Mouse (Mus musculus): ENCODE measurements around the gene Dicer1. TPM values are rescaled to one million over a fixed set of nuclear protein-coding genes. Genes with fewer than 3 reads are reported as not detected.
A peak's percentile ranks its signal among the peaks of the same experiment; 100 is the strongest.

The Dicer1 gene
- polyA plus RNA-seq, 1 experiment from 2014 or later: 12.5 TPM

- 0 out of 2 replicates have a peak, but pooled peaks cover 2% of the 10 kb centered on the region for H3K4me1 ChIP-seq (ENCODE audit: control insufficient read depth, insufficient read depth, low read length)
- WGBS: 33% methylated on average over 13 of the region's 14 CpGs
- no peak overlapping the region for H3K4me3 ChIP-seq (replicated peaks; ENCODE audit: low read length)
- H3K36me3 ChIP-seq (ENCODE audit: control insufficient read depth, insufficient read depth, low read length): no peaks in the 10 kb centered on the region
- ATAC-seq (ENCODE audit: insufficient read depth, low FRiP score): no peak
- no peak overlapping the region for H3K9ac ChIP-seq (ENCODE audit: low read length)
- no peak overlapping the region for H3K27ac ChIP-seq (ENCODE audit: low read length)
- H3K27me3 ChIP-seq (ENCODE audit: control insufficient read depth, insufficient read depth, low read length): no peaks in the 10 kb centered on the region
- H3K4me2 ChIP-seq (ENCODE audit: low read depth, low read length): peak overlapping the region; percentile 9; the same call in 1 of the 2 replicates
- H3K9me3 ChIP-seq (replicated peaks; ENCODE audit: control insufficient read depth, low read length): no peaks in the 10 kb centered on the region
Observed at GRCm38 (mm10) chr12:104678462-104678861, 73.3 kb downstream of the Dicer1 start.

GRCm38 (mm10) chr12:104677371-104677924 lies 74.3 kb downstream of the Dicer1 start:
- peak; percentile 8; the same call in 1 of the 2 replicates for ATAC-seq (ENCODE audit: insufficient read depth, low FRiP score)
- Histone ChIP-seq H3K4me2 (ENCODE audit: low read depth, low read length) (no peak overlapping the region), H3K36me3 (ENCODE audit: control insufficient read depth, insufficient read depth, low read length) (no peaks in the 10 kb centered on the region), H3K9ac (ENCODE audit: low read length) (no peak overlapping the region), H3K9me3 (replicated peaks; ENCODE audit: control insufficient read depth, low read length) (no peaks in the 10 kb centered on the region), H3K27me3 (ENCODE audit: control insufficient read depth, insufficient read depth, low read length) (no peaks in the 10 kb centered on the region), H3K27ac (ENCODE audit: low read length) (no peak overlapping the region), H3K4me3 (replicated peaks; ENCODE audit: low read length) (no peak overlapping the region), H3K4me1 (ENCODE audit: control insufficient read depth, insufficient read depth, low read length) (0 out of 2 replicates have a peak, but pooled peaks cover 4% of the 10 kb centered on the region)
- 89% methylated on average over 9 of the region's 9 CpGs for WGBS

GRCm38 (mm10) chr12:104676535-104677370 lies 75.0 kb downstream of the Dicer1 start:
- 85% methylated on average over 13 of the region's 13 CpGs for WGBS
- ATAC-seq (ENCODE audit: insufficient read depth, low FRiP score): peak; percentile 30

GRCm38 (mm10) chr12:104672976-104673375 lies 78.8 kb downstream of the Dicer1 start:
- no peaks in the 10 kb centered on the region for H3K27me3 ChIP-seq (ENCODE audit: control insufficient read depth, insufficient read depth, low read length)
- no peak overlapping the region for H3K4me2 ChIP-seq (ENCODE audit: low read depth, low read length)
- H3K9me3 ChIP-seq (replicated peaks; ENCODE audit: control insufficient read depth, low read length): no peaks in the 10 kb centered on the region
- 0 out of 2 replicates have a peak, but pooled peaks cover 4% of the 10 kb centered on the region for H3K4me1 ChIP-seq (ENCODE audit: control insufficient read depth, insufficient read depth, low read length)
- H3K36me3 ChIP-seq (ENCODE audit: control insufficient read depth, insufficient read depth, low read length): no peaks in the 10 kb centered on the region
- H3K27ac ChIP-seq (ENCODE audit: low read length): no peak overlapping the region
- no peak for ATAC-seq (ENCODE audit: insufficient read depth, low FRiP score)
- 39% methylated on average over 5 of the region's 5 CpGs for WGBS
- H3K9ac ChIP-seq (ENCODE audit: low read length): no peak overlapping the region
- no peak overlapping the region for H3K4me3 ChIP-seq (replicated peaks; ENCODE audit: low read length)

More at GRCm38 (mm10) chr12:104676535-104677370, 75.0 kb downstream of the Dicer1 start:
- H3K9ac ChIP-seq (ENCODE audit: low read length): no peak overlapping the region
- no peak overlapping the region for H3K4me2 ChIP-seq (ENCODE audit: low read depth, low read length)
- no peaks in the 10 kb centered on the region for H3K9me3 ChIP-seq (replicated peaks; ENCODE audit: control insufficient read depth, low read length)
- H3K4me3 ChIP-seq (replicated peaks; ENCODE audit: low read length): no peak overlapping the region
- H3K4me1 ChIP-seq (ENCODE audit: control insufficient read depth, insufficient read depth, low read length): 0 out of 2 replicates have a peak, but pooled peaks cover 4% of the 10 kb centered on the region
- H3K27ac ChIP-seq (ENCODE audit: low read length): no peak overlapping the region
- H3K36me3 ChIP-seq (ENCODE audit: control insufficient read depth, insufficient read depth, low read length): no peaks in the 10 kb centered on the region
- H3K27me3 ChIP-seq (ENCODE audit: control insufficient read depth, insufficient read depth, low read length): no peaks in the 10 kb centered on the region

- H3K27me3 ChIP-seq (ENCODE audit: control insufficient read depth, insufficient read depth, low read length): no peaks in the 10 kb centered on the region
- no peak overlapping the region for H3K4me2 ChIP-seq (ENCODE audit: low read depth, low read length)
- no peak overlapping the region for H3K27ac ChIP-seq (ENCODE audit: low read length)
- no peak for ATAC-seq (ENCODE audit: insufficient read depth, low FRiP score)
- 62% methylated on average over 10 of the region's 10 CpGs for WGBS
- no peaks in the 10 kb centered on the region for H3K9me3 ChIP-seq (replicated peaks; ENCODE audit: control insufficient read depth, low read length)
- H3K4me3 ChIP-seq (replicated peaks; ENCODE audit: low read length): no peak overlapping the region
- H3K9ac ChIP-seq (ENCODE audit: low read length): no peak overlapping the region
- H3K36me3 ChIP-seq (ENCODE audit: control insufficient read depth, insufficient read depth, low read length): no peaks in the 10 kb centered on the region
- H3K4me1 ChIP-seq (ENCODE audit: control insufficient read depth, insufficient read depth, low read length): 0 out of 2 replicates have a peak, but pooled peaks cover 4% of the 10 kb centered on the region
Observed at GRCm38 (mm10) chr12:104672406-104672805, 79.3 kb downstream of the Dicer1 start.

GRCm38 (mm10) chr12:104667846-104668245 lies 83.9 kb downstream of the Dicer1 start:
- H3K36me3 ChIP-seq (ENCODE audit: control insufficient read depth, insufficient read depth, low read length): no peaks in the 10 kb centered on the region
- H3K27me3 ChIP-seq (ENCODE audit: control insufficient read depth, insufficient read depth, low read length): no peaks in the 10 kb centered on the region
- H3K4me2 ChIP-seq (ENCODE audit: low read depth, low read length): no peak overlapping the region
- ATAC-seq (ENCODE audit: insufficient read depth, low FRiP score): no peak
- 76% methylated on average over 7 of the region's 7 CpGs for WGBS
- no peaks in the 10 kb centered on the region for H3K4me1 ChIP-seq (ENCODE audit: control insufficient read depth, insufficient read depth, low read length)
- no peaks in the 10 kb centered on the region for H3K9me3 ChIP-seq (replicated peaks; ENCODE audit: control insufficient read depth, low read length)
- no peak overlapping the region for H3K9ac ChIP-seq (ENCODE audit: low read length)
- H3K27ac ChIP-seq (ENCODE audit: low read length): no peak overlapping the region
- no peak overlapping the region for H3K4me3 ChIP-seq (replicated peaks; ENCODE audit: low read length)

GRCm38 (mm10) chr12:104665951-104666350 lies 85.8 kb downstream of the Dicer1 start:
- no peak for ATAC-seq (ENCODE audit: insufficient read depth, low FRiP score)
- H3K27me3 ChIP-seq (ENCODE audit: control insufficient read depth, insufficient read depth, low read length): no peaks in the 10 kb centered on the region
- H3K36me3 ChIP-seq (ENCODE audit: control insufficient read depth, insufficient read depth, low read length): no peaks in the 10 kb centered on the region
- no peaks in the 10 kb centered on the region for H3K9me3 ChIP-seq (replicated peaks; ENCODE audit: control insufficient read depth, low read length)
- H3K4me3 ChIP-seq (replicated peaks; ENCODE audit: low read length): no peak overlapping the region
- no peak overlapping the region for H3K9ac ChIP-seq (ENCODE audit: low read length)
- H3K27ac ChIP-seq (ENCODE audit: low read length): no peak overlapping the region
- no peaks in the 10 kb centered on the region for H3K4me1 ChIP-seq (ENCODE audit: control insufficient read depth, insufficient read depth, low read length)
- 58% methylated on average over 6 of the region's 6 CpGs for WGBS
- no peak overlapping the region for H3K4me2 ChIP-seq (ENCODE audit: low read depth, low read length)

- H3K9ac ChIP-seq (ENCODE audit: low read length): no peak overlapping the region
- H3K4me2 ChIP-seq (ENCODE audit: low read depth, low read length): no peak overlapping the region
- no peak overlapping the region for H3K4me3 ChIP-seq (replicated peaks; ENCODE audit: low read length)
- ATAC-seq (ENCODE audit: insufficient read depth, low FRiP score): no peak
- no peaks in the 10 kb centered on the region for H3K9me3 ChIP-seq (replicated peaks; ENCODE audit: control insufficient read depth, low read length)
- H3K27ac ChIP-seq (ENCODE audit: low read length): no peak overlapping the region
- H3K27me3 ChIP-seq (ENCODE audit: control insufficient read depth, insufficient read depth, low read length): no peaks in the 10 kb centered on the region
- no peaks in the 10 kb centered on the region for H3K4me1 ChIP-seq (ENCODE audit: control insufficient read depth, insufficient read depth, low read length)
- WGBS: 65% methylated on average over 9 of the region's 9 CpGs
- H3K36me3 ChIP-seq (ENCODE audit: control insufficient read depth, insufficient read depth, low read length): no peaks in the 10 kb centered on the region
Observed at GRCm38 (mm10) chr12:104665521-104665920, 86.2 kb downstream of the Dicer1 start.

GRCm38 (mm10) chr12:104656146-104656545 lies 95.6 kb downstream of the Dicer1 start:
- Histone ChIP-seq H3K9ac (ENCODE audit: low read length) (no peak overlapping the region), H3K27me3 (ENCODE audit: control insufficient read depth, insufficient read depth, low read length) (no peaks in the 10 kb centered on the region), H3K36me3 (ENCODE audit: control insufficient read depth, insufficient read depth, low read length) (no peaks in the 10 kb centered on the region), H3K4me1 (ENCODE audit: control insufficient read depth, insufficient read depth, low read length) (no peaks in the 10 kb centered on the region), H3K4me2 (ENCODE audit: low read depth, low read length) (no peak overlapping the region), H3K27ac (ENCODE audit: low read length) (no peak overlapping the region), H3K4me3 (replicated peaks; ENCODE audit: low read length) (no peak overlapping the region), H3K9me3 (replicated peaks; ENCODE audit: control insufficient read depth, low read length) (peaks cover 6% of the 10 kb centered on the region; the same call in 1 of the 2 replicates)
- WGBS: 89% methylated on average over 2 of the region's 2 CpGs
- no peak for ATAC-seq (ENCODE audit: insufficient read depth, low FRiP score)
